Mouse (Mus musculus): Measurements from ENCODE around the gene Ispd.

GRCm38 (mm10) chr12:36632427-36632826, 251.2 kb downstream of the Ispd start:
- TF ChIP-seq CTCF (IDR thresholded peaks at IDR 0.05; ENCODE audit: low read depth) (no peak), EP300 (IDR thresholded peaks at IDR 0.05; ENCODE audit: low read depth) (no peak)
